8 mouse cellular contexts compared by ENCODE assay signal in the genomic region with DNA sequence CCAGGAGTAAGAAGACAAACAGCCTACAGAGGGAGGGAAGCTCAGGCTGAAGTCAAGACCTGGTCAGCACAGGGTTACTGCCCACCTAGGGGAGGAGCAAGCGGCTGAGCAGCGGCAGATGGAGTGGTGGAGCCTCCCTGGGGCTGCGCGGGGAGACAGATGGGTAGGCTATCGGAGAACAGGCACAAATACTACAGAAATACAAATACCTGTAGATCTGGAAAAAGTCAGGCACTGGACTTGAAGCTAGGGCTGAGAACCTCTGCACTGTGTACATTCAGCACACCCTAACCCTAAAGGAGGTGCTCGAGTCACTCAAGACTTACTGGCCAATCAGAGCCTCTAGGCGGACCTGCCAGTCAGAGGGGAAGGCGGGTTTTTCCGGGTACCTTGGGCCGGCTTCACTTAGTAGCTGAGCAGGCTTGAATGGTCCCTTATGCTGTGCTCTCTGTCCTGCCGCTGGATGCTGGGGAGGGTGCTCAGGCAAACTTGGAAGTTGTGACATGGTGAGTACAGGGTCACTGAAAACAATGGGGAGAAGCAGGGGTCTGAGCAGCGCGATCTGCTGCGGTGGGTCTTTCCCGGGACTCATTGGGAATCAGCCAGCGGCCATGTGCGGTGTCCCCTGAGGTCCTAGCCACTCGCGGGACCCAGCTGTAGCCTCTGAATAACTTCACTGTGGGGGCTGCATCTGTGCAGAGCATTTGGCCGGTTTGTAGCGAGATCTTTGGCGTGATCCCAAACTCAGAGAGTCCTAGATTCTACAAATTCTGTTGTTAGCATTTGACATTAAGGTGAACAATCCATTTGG. TPM values are rescaled to one million over a fixed set of nuclear protein-coding genes. Genes with fewer than 3 reads are reported as not detected.
A peak's percentile ranks its signal among the peaks of the same experiment; 100 is the strongest.
DNase-seq lines count a peak whose midpoint lies in the region; ATAC-seq and TF ChIP-seq lines count a peak whose summit lies in the region.
"Not testable (repeated sequence)": the region's sequence is repeated elsewhere in the genome, so short reads cannot be mapped to it uniquely, and the experiment has no call there.

A gene (plus strand): TSS at position 140 of the 811 bp plus-strand sequence.

- not testable (repeated sequence) for H3K36me3 ChIP-seq in megakaryocyte, embryonic 14.5 days (replicated peaks; ENCODE audit: low read length)

- DNase-seq in gastrocnemius, adult 8-10 months (ENCODE audit: low spot score in 2 of 2): peak; percentile 77 to 79
- peak; percentile 18 for DNase-seq in hindlimb bud, embryonic 11.5 days (ENCODE audit: extremely low spot score, low read depth, low spot score)
- peak; percentile 79 to 90 for DNase-seq in left cerebral cortex, adult 8-10 months (ENCODE audit: low spot score in 2 of 2)
- peak; percentile 94 to 95 for DNase-seq in right cerebral cortex, postnatal 10 days (ENCODE audit: low spot score in 2 of 2)
- DNase-seq in urinary bladder, postnatal 25 days (ENCODE audit: low spot score): peak; percentile 81

- H3K9me3 ChIP-seq in megakaryocyte, embryonic 14.5 days: not testable (repeated sequence)

- H3K4me3 ChIP-seq in cortical plate, adult 2 months (ENCODE audit: insufficient read depth, low read length): peak within 1 kb of the TSS; percentile 67
- peak within 1 kb of the TSS; percentile 91 for H3K4me3 ChIP-seq in megakaryocyte, embryonic 14.5 days (replicated peaks)

- 0 out of 2 replicates have a peak, but pooled peaks have one; percentile 37 for TF ChIP-seq POLR2A in cortical plate, adult 2 months (IDR thresholded peaks at IDR 0.05; ENCODE audit: extremely low read depth, insufficient read depth, low read length)

- H3K4me1 ChIP-seq in cortical plate, adult 2 months (ENCODE audit: control insufficient read depth, insufficient read depth, low read length); megakaryocyte, embryonic 14.5 days: not testable (repeated sequence)

- not testable (repeated sequence) for TF ChIP-seq CTCF in cortical plate, adult 2 months (IDR thresholded peaks at IDR 0.05; ENCODE audit: extremely low read depth, insufficient read depth, low read length)

- peak; percentile 100 for ATAC-seq in activated CD4-positive, CD25-positive, alpha-beta regulatory T cell, adult 4 months

- not testable (repeated sequence) for H3K27me3 ChIP-seq in megakaryocyte, embryonic 14.5 days (replicated peaks)

- H3K27ac ChIP-seq in cortical plate, adult 2 months (ENCODE audit: insufficient read depth, low read length): peak within 1 kb of the TSS; percentile 8; the same call in 1 of the 2 replicates

RNA-seq across cellular contexts. Expression of the gene that starts here (rescaled TPM):
- 10 to 100 TPM; 24.4 to 50.7 TPM for polyA plus RNA-seq in activated CD4-positive, CD25-positive, alpha-beta regulatory T cell, adult 4 months (2017; shearing (Covaris generic))
- 0.09 TPM in 1 of 2 replicates, not detected in the other for polyA plus RNA-seq in cortical plate, adult 2 months (2012; rRNA removed)
- 1 to 10 TPM; 3.8 to 7.8 (median 5.5) TPM for total RNA-seq in gastrocnemius, adult 8-10 months (2022)
- 10 to 100 TPM; 33.3 to 38.4 (median 35.7) TPM for total RNA-seq in left cerebral cortex, adult 8-10 months (2022)
- polyA plus RNA-seq in megakaryocyte, embryonic 14.5 days (2012; ENCODE audit: insufficient read depth, low replicate concordance): 0.11 and 0.69 TPM in 2 replicates

Comparison
In these comparisons a context has a peak if more than half of its experiments do, and no peak if none do; other contexts are left out.
1. Peak in every context shown above with its lines: DNase-seq, ATAC-seq, H3K4me3 ChIP-seq and H3K27ac ChIP-seq.
2. RNA of the gene that starts here (polyA plus RNA-seq): 24.4 to 50.7 TPM in activated CD4-positive, CD25-positive, alpha-beta regulatory T cell, adult 4 months; 0.11 to 0.69 TPM in megakaryocyte, embryonic 14.5 days and 0.09 TPM in cortical plate, adult 2 months; every median in the first group is over 10 times any median in the second.
3. DNase-seq: peak in every context shown above with its lines; median percentile 94 in right cerebral cortex, postnatal 10 days; 84 in left cerebral cortex, adult 8-10 months; 81 in urinary bladder, postnatal 25 days; 78 in gastrocnemius, adult 8-10 months; 18 in hindlimb bud, embryonic 11.5 days.